In genomic region chr17:42346027-42346426, GRCm38 (mm10) we compare ENCODE assay signal across 23 mouse cellular contexts. TPM values are rescaled to one million over a fixed set of nuclear protein-coding genes. Genes with fewer than 3 reads are reported as not detected.
"Had no signal": no experiment of that assay in that cellular context is flagged by ENCODE, and none has a peak within 500 bp of the region (broad histone marks: within the 10 kb centered on the region; RNA-seq: fewer than 3 reads in every experiment).

No protein-coding gene starts in this region.

- H3K4me1 ChIP-seq: midbrain, embryonic 10.5 days; midbrain, embryonic 12.5 days; neural tube, embryonic 13.5 days; neural tube, embryonic 15.5 days had no signal

- ATAC-seq: midbrain, embryonic 16.5 days had no signal

- DNase-seq: lung, adult 18-20 months; lung, embryonic 14.5 days; lung, postnatal 10 days; lung, postnatal 4 days; midbrain, embryonic 14.5 days; retina, postnatal 1 day; right cerebral cortex, adult 18-20 months; right cerebral cortex, postnatal 25 days; right cerebral cortex, postnatal 4 days; spleen, adult 18-20 months; thymus, adult 2 months; thymus, postnatal 25 days; thymus, postnatal 4 days had no signal

- H3K27me3 ChIP-seq: midbrain, embryonic 12.5 days; neural tube, embryonic 13.5 days; neural tube, embryonic 15.5 days had no signal

- H3K4me2 ChIP-seq: lung, embryonic 14.5 days; midbrain, embryonic 12.5 days; neural tube, embryonic 13.5 days; neural tube, embryonic 15.5 days had no signal

- H3K9me3 ChIP-seq: midbrain, embryonic 10.5 days; midbrain, embryonic 12.5 days; neural tube, embryonic 13.5 days; neural tube, embryonic 15.5 days had no signal

- H3K27ac ChIP-seq: midbrain, embryonic 10.5 days; midbrain, embryonic 12.5 days; neural tube, embryonic 13.5 days; neural tube, embryonic 15.5 days had no signal

- H3K36me3 ChIP-seq: midbrain, embryonic 10.5 days; midbrain, embryonic 12.5 days; neural tube, embryonic 13.5 days; neural tube, embryonic 15.5 days had no signal

- H3K4me3 ChIP-seq: midbrain, embryonic 10.5 days; midbrain, embryonic 12.5 days; myocyte; neural tube, embryonic 13.5 days; neural tube, embryonic 15.5 days had no signal

- H3K9ac ChIP-seq: lung, embryonic 14.5 days; midbrain, embryonic 12.5 days; neural tube, embryonic 13.5 days; neural tube, embryonic 15.5 days had no signal

RNA-seq across cellular contexts. Expression of gene Ptchd4, which starts 30.3 kb away (rescaled TPM):
- total RNA-seq: megakaryocyte, adult 5-6 weeks; megakaryocyte-erythroid progenitor cell, adult 5-6 weeks had no signal
- polyA plus RNA-seq: myocyte; small intestine, adult 2 months; testis, adult 2 months; thymus, adult 2 months had no signal
